Mouse (Mus musculus): Measurements from ENCODE around the gene Cenpp. TPM values are rescaled to one million over a fixed set of nuclear protein-coding genes. Genes with fewer than 3 reads are reported as not detected.
A peak's percentile ranks its signal among the peaks of the same experiment; 100 is the strongest.

Cenpp gene
- polyA plus RNA-seq, 1 experiment = 11.2 TPM

GRCm38 (mm10) chr13:49480551-49480950, 172.0 kb downstream of the Cenpp start:
- Histone ChIP-seq H3K36me3 (ENCODE audit: control insufficient read depth, insufficient read depth, low read length) (no peaks in the 10 kb centered on the region), H3K4me1 (ENCODE audit: control insufficient read depth, insufficient read depth, low read length) (no peaks in the 10 kb centered on the region), H3K27ac (ENCODE audit: control insufficient read depth, insufficient read depth, low read depth, low read length) (peak overlapping the region; percentile 83), H3K27me3 (ENCODE audit: control insufficient read depth, insufficient read depth, low read length) (no peaks in the 10 kb centered on the region), H3K4me3 (ENCODE audit: control insufficient read depth, low read depth, low read length) (no peak overlapping the region)
- TF ChIP-seq POLR2A (IDR thresholded peaks at IDR 0.05; ENCODE audit: control insufficient read depth, low read depth, low read length) (no peak), CTCF (IDR thresholded peaks at IDR 0.05; ENCODE audit: control insufficient read depth, insufficient read depth, insufficient replicate concordance, low read depth, low read length) (no peak)

- Histone ChIP-seq H3K4me1 (ENCODE audit: control insufficient read depth, insufficient read depth, low read length) (no peaks in the 10 kb centered on the region), H3K4me3 (ENCODE audit: control insufficient read depth, low read depth, low read length) (no peak overlapping the region), H3K27ac (ENCODE audit: control insufficient read depth, insufficient read depth, low read depth, low read length) (no peak overlapping the region), H3K36me3 (ENCODE audit: control insufficient read depth, insufficient read depth, low read length) (no peaks in the 10 kb centered on the region), H3K27me3 (ENCODE audit: control insufficient read depth, insufficient read depth, low read length) (no peaks in the 10 kb centered on the region)
- TF ChIP-seq CTCF (IDR thresholded peaks at IDR 0.05; ENCODE audit: control insufficient read depth, insufficient read depth, insufficient replicate concordance, low read depth, low read length) = no peak
- TF ChIP-seq POLR2A (IDR thresholded peaks at IDR 0.05; ENCODE audit: control insufficient read depth, low read depth, low read length) = no peak
Measured at GRCm38 (mm10) chr13:49480057-49480456, 172.5 kb downstream of the Cenpp start.

GRCm38 (mm10) chr13:49479399-49479798, 173.2 kb downstream of the Cenpp start:
- H3K4me1 ChIP-seq (ENCODE audit: control insufficient read depth, insufficient read depth, low read length) = no peaks in the 10 kb centered on the region
- H3K27ac ChIP-seq (ENCODE audit: control insufficient read depth, insufficient read depth, low read depth, low read length) = peak overlapping the region; percentile 54; the same call in 1 of the 2 replicates
- no peak overlapping the region for H3K4me3 ChIP-seq (ENCODE audit: control insufficient read depth, low read depth, low read length)
- no peaks in the 10 kb centered on the region for H3K27me3 ChIP-seq (ENCODE audit: control insufficient read depth, insufficient read depth, low read length)
- no peak for TF ChIP-seq POLR2A (IDR thresholded peaks at IDR 0.05; ENCODE audit: control insufficient read depth, low read depth, low read length)
- no peak for TF ChIP-seq CTCF (IDR thresholded peaks at IDR 0.05; ENCODE audit: control insufficient read depth, insufficient read depth, insufficient replicate concordance, low read depth, low read length)
- no peaks in the 10 kb centered on the region for H3K36me3 ChIP-seq (ENCODE audit: control insufficient read depth, insufficient read depth, low read length)

GRCm38 (mm10) chr13:49478851-49479374, 173.7 kb downstream of the Cenpp start:
- H3K4me1 ChIP-seq (ENCODE audit: control insufficient read depth, insufficient read depth, low read length) = no peaks in the 10 kb centered on the region
- peak overlapping the region; percentile 54 for H3K27ac ChIP-seq (ENCODE audit: control insufficient read depth, insufficient read depth, low read depth, low read length)
- no peak overlapping the region for H3K4me3 ChIP-seq (ENCODE audit: control insufficient read depth, low read depth, low read length)
- H3K27me3 ChIP-seq (ENCODE audit: control insufficient read depth, insufficient read depth, low read length) = no peaks in the 10 kb centered on the region
- no peak for TF ChIP-seq CTCF (IDR thresholded peaks at IDR 0.05; ENCODE audit: control insufficient read depth, insufficient read depth, insufficient replicate concordance, low read depth, low read length)
- no peaks in the 10 kb centered on the region for H3K36me3 ChIP-seq (ENCODE audit: control insufficient read depth, insufficient read depth, low read length)

DNA sequence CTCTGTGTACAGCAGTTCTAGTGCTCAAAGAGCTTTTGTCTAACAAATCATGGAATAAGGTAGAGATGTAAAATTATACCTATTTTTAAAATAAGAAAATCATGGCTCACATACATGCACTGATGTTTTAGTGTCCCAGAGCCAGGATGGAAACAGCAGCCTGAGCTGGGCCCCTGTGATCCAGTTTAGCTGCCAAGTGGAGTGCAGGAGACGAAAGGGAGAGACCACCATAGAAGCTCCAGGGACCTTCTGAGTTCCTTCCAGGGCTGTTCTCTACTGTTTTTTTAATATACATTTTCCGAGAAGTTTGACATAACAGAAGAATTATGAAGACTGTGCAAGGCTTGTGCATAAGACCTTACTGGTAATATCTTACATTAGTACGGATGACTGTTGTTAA, 174.7 kb downstream of the Cenpp start:
- H3K4me3 ChIP-seq (ENCODE audit: control insufficient read depth, low read depth, low read length) = no peak overlapping the region
- no peaks in the 10 kb centered on the region for H3K27me3 ChIP-seq (ENCODE audit: control insufficient read depth, insufficient read depth, low read length)
- no peak overlapping the region for H3K27ac ChIP-seq (ENCODE audit: control insufficient read depth, insufficient read depth, low read depth, low read length)

GRCm38 (mm10) chr13:49472676-49473005, 179.9 kb downstream of the Cenpp start:
- Histone ChIP-seq H3K36me3 (ENCODE audit: control insufficient read depth, insufficient read depth, low read length) (no peaks in the 10 kb centered on the region), H3K4me1 (ENCODE audit: control insufficient read depth, insufficient read depth, low read length) (peaks cover 2% of the 10 kb centered on the region; the same call in 1 of the 2 replicates), H3K4me3 (ENCODE audit: control insufficient read depth, low read depth, low read length) (no peak overlapping the region), H3K27me3 (ENCODE audit: control insufficient read depth, insufficient read depth, low read length) (no peaks in the 10 kb centered on the region), H3K27ac (ENCODE audit: control insufficient read depth, insufficient read depth, low read depth, low read length) (no peak overlapping the region)
- TF ChIP-seq CTCF (IDR thresholded peaks at IDR 0.05; ENCODE audit: control insufficient read depth, insufficient read depth, insufficient replicate concordance, low read depth, low read length) = no peak
- no peak for TF ChIP-seq POLR2A (IDR thresholded peaks at IDR 0.05; ENCODE audit: control insufficient read depth, low read depth, low read length)

More for the DNA sequence above, 174.7 kb downstream of the Cenpp start:
- H3K4me1 ChIP-seq (ENCODE audit: control insufficient read depth, insufficient read depth, low read length) = no peaks in the 10 kb centered on the region
- TF ChIP-seq POLR2A (IDR thresholded peaks at IDR 0.05; ENCODE audit: control insufficient read depth, low read depth, low read length) = no peak
- no peak for TF ChIP-seq CTCF (IDR thresholded peaks at IDR 0.05; ENCODE audit: control insufficient read depth, insufficient read depth, insufficient replicate concordance, low read depth, low read length)
- H3K36me3 ChIP-seq (ENCODE audit: control insufficient read depth, insufficient read depth, low read length) = no peaks in the 10 kb centered on the region

DNA sequence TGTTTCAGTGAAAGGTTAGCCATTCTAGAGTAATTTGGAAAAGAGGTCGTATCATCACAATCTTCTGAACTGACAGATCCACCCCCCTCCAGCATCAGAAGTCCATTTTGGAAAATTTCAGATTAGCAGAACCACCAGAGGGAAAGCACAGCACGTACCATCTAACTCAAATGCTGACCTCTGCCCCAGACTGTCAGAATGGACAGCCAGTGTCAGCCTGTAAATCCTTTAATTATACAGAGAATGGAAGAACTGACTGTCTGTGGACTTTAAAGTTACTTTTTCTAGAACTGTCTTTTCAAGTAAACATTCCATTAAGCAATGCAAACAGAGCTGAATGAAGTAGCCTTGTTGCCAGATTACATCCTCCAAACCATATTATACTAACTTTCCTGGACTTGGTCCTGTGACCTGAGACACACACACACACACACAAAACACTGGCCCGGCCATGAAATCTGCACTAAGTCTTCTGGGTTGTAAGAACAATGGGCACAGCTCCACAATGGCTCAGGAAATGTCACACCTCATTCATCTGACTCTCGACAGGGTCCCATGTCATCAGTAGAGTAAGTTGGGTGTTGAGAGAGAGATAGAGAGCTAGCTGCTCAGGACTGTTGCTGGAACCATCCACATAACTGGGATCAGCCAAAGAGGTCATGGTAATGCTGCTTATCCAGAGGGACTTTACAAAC, 180.5 kb downstream of the Cenpp start:
- Histone ChIP-seq H3K36me3 (ENCODE audit: control insufficient read depth, insufficient read depth, low read length) (no peaks in the 10 kb centered on the region), H3K4me1 (ENCODE audit: control insufficient read depth, insufficient read depth, low read length) (peaks cover 2% of the 10 kb centered on the region; the same call in 1 of the 2 replicates), H3K27ac (ENCODE audit: control insufficient read depth, insufficient read depth, low read depth, low read length) (peak overlapping the region; percentile 35), H3K27me3 (ENCODE audit: control insufficient read depth, insufficient read depth, low read length) (no peaks in the 10 kb centered on the region), H3K4me3 (ENCODE audit: control insufficient read depth, low read depth, low read length) (no peak overlapping the region)
- no peak for TF ChIP-seq CTCF (IDR thresholded peaks at IDR 0.05; ENCODE audit: control insufficient read depth, insufficient read depth, insufficient replicate concordance, low read depth, low read length)
- TF ChIP-seq POLR2A (IDR thresholded peaks at IDR 0.05; ENCODE audit: control insufficient read depth, low read depth, low read length) = no peak
